Mouse (Mus musculus) common myeloid progenitor, adult 5-6 weeks (primary cell): Measurements from ENCODE around the gene Slc26a8. TPM values are rescaled to one million over a fixed set of nuclear protein-coding genes. Genes with fewer than 3 reads are reported as not detected.

Experiments used
- ATAC-seq: replicated peaks from 2 replicates; pipeline ENCODE4 v1.8.0; 2016; ENCODE audit warnings: low read depth, mild to moderate bottlenecking, moderate TSS enrichment, inconsistent platforms; ENCODE audit not compliant: poor library complexity, severe bottlenecking
- total RNA-seq: library from RNA; stranded (forward); fragments of 200-1000, 187-1606 nt; gene quantifications from 2 replicates; pipeline ENCODE4 v1.2.3, GENCODE M21; 2017

Slc26a8 gene
- total RNA-seq, 1 experiment from 2014 or later = 1.1 TPM

- 0 out of 2 replicates have a peak, but pooled peaks have one; percentile 15 for ATAC-seq
These were observed 77.4 kb downstream of the Slc26a8 start for GRCm38 (mm10) chr17:28612603-28613002.

DNA sequence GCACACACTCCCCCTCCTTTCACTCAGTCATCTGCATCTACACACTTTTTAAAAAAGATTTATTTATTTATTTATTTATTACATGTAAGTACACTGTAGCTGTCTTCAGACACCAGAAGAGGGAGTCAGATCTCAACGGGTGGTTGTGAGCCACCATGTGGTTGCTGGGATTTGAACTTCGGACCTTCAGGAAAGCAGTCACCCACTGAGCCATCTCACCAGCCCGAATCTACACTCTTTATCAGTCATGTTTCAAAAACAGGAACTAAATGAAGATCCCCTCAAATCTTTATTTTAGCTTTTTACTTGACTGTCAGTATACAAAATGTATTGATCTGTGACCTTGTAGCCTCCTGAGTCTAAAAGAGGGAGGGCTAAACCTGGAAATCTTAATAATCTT is 80.5 kb downstream of the Slc26a8 start:
- no peak for ATAC-seq

- no peak for ATAC-seq
These were observed 88.3 kb downstream of the Slc26a8 start for GRCm38 (mm10) chr17:28601557-28602250.

DNA sequence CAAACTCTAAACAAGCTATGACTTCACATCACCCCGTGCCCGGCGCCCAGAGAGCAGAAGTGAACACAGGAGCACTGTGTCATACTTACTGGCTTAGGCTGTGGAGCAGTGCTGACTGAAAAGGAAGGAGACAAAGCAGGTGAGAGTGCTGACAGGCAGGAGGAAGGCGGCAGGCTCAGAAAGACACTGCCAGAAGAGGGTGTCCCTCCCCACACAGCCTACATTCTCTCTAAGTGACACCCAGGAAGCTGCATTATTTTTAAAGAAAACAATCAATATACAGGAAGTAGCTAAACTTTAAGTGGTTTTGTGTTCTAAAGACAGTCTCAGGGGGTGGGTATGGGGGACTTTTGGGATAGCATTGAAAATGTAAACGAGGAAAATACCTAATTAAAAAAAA is 89.3 kb downstream of the Slc26a8 start:
- no peak for ATAC-seq

DNA sequence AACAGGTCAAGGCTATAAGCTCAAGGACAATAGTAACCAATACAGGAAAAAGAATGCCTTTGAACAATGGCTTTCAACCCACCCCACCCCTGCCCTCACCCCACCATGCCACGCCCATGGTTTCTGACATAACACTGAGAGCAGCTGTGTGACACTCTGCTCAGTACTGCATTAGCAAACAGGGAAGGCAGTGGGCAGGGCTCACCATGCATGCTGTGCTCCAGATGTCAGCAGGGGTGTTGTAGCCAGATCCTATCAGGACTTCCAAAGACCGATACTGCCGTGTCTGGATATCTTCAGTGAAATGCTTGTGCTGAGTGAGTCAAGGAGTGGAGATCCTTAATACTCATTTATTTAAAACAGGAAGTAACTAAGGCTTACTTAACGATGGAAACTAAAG is 96.1 kb downstream of the Slc26a8 start:
- no peak for ATAC-seq

DNA sequence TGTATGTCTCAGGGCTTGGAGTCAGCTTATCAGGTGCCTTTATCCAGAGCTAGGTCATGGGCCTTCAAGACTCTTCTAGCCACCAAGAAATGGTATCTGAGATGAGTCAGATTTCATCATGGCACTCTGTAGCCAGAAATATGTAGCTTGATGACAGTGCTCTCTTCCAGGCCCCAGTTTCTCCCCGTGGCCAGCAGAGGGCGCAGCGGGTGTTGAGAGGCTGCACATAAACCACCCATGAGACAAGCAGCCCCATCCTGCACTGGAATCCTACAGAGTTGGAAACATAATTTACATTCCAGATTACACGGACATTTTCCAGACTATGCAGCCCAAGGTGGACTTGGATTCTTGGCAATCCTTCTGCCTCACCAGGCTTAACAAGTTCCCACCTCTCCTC is 97.0 kb downstream of the Slc26a8 start:
- ATAC-seq = peak; percentile 81

DNA sequence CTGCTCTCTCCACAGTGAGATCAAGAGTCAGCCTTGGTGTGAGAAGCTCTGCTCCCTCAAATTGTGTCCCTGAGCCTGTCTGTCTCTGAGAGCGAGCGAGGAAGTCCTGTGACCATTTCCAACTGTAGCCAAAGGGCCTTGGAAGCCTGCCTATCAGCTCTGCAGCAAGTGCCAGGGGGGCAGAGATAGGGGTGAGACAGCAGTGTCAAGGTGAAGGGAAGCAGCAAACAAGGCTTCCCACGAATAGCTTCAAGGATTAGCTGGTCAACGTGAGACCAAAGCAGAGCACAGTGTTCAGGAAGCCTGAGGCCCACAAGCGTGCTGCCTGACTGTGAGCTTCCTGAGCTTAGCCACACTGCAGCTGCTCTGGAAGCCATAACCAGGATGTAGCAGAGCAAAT is 98.6 kb downstream of the Slc26a8 start:
- ATAC-seq = peak; percentile 38; the same call in 1 of the 2 replicates

- no peak for ATAC-seq
These were observed 99.4 kb downstream of the Slc26a8 start for GRCm38 (mm10) chr17:28590596-28590995.

DNA sequence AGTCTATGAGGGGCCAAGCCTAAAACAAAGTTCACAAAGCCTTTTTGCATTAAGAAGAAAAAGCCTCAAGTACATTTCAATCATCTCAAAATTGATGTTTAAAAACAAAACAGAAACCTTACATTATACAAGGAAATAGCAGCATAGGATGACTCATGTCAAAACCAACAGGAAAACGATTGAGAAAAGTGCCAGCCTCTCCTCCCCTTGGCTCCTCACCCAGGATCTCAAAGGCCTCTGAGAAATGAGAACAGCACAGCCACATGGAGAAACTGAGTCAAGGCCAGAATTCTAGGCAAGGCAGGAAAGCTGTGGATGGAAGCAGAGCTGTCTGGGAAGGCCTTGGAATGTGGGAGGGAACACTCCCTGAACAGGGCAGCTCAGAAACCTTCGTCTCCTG is 101.4 kb downstream of the Slc26a8 start:
- ATAC-seq = no peak

Other genes with a start within 250 kb of the Slc26a8 start
- 35.0 and 49.6 TPM in 2 replicates for gene Fkbp5, start 172.7 kb downstream of the Slc26a8 start, total RNA-seq
- not detected in 2 replicates for gene Armc12, start 159.4 kb downstream of the Slc26a8 start, total RNA-seq
- gene Clpsl2, start 140.8 kb downstream of the Slc26a8 start, total RNA-seq = not detected in 2 replicates
- not detected in 2 replicates for gene Clps, start 129.5 kb downstream of the Slc26a8 start, total RNA-seq
- not detected in 2 replicates for gene Lhfpl5, start 114.6 kb downstream of the Slc26a8 start, total RNA-seq
- 126 and 167 TPM in 2 replicates for gene Srpk1, start 67.5 kb downstream of the Slc26a8 start, total RNA-seq
- 81.4 and 94.2 TPM in 2 replicates for gene Mapk14, start 1.1 kb upstream of the Slc26a8 start, total RNA-seq
- gene AC170998.1, start 35.9 kb upstream of the Slc26a8 start, total RNA-seq = 3.4 TPM in 1 of 2 replicates, not detected in the other
- gene Mapk13, start 79.1 kb upstream of the Slc26a8 start, total RNA-seq = 0.73 TPM in 1 of 2 replicates, not detected in the other
- gene Brpf3, start 110.9 kb upstream of the Slc26a8 start, total RNA-seq = 8.6 and 9.7 TPM in 2 replicates
- not detected in 2 replicates for gene Pnpla1, start 168.2 kb upstream of the Slc26a8 start, total RNA-seq
- 1.0 and 1.6 TPM in 2 replicates for gene 4930539E08Rik, start 225.1 kb upstream of the Slc26a8 start, total RNA-seq